Mouse (Mus musculus) spleen, postnatal 36 days (tissue): Measurements from ENCODE around the gene Pacsin3.

Source experiments
- DNase-seq, 2 experiments: peaks; one replicate each; pipeline ENCODE4 v3.0.0; 2022; ENCODE audit warnings: low spot score in 2 of 2, mixed read lengths in 1 of 2

Pacsin3 gene

DNA sequence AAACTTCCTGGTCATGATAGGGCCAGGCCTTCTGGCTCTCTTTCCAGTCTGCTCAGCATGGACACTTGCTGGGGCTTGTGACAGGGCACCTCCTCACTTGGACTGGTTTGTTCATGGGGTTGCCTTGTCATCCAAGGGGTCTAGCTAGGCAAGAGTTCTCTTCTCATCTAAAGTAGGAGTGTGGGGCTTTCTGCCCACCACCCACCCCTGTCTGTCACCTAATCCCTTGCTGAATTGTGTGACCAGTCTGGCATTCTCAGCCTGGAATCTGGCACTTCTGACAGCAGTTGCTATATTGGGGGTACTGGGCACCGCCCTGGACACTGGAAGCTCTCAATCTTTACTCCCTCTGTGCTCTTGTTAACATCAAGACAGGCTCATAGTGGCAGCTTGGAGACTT is 3.7 kb downstream of the Pacsin3 start:
- no peak for DNase-seq

DNA sequence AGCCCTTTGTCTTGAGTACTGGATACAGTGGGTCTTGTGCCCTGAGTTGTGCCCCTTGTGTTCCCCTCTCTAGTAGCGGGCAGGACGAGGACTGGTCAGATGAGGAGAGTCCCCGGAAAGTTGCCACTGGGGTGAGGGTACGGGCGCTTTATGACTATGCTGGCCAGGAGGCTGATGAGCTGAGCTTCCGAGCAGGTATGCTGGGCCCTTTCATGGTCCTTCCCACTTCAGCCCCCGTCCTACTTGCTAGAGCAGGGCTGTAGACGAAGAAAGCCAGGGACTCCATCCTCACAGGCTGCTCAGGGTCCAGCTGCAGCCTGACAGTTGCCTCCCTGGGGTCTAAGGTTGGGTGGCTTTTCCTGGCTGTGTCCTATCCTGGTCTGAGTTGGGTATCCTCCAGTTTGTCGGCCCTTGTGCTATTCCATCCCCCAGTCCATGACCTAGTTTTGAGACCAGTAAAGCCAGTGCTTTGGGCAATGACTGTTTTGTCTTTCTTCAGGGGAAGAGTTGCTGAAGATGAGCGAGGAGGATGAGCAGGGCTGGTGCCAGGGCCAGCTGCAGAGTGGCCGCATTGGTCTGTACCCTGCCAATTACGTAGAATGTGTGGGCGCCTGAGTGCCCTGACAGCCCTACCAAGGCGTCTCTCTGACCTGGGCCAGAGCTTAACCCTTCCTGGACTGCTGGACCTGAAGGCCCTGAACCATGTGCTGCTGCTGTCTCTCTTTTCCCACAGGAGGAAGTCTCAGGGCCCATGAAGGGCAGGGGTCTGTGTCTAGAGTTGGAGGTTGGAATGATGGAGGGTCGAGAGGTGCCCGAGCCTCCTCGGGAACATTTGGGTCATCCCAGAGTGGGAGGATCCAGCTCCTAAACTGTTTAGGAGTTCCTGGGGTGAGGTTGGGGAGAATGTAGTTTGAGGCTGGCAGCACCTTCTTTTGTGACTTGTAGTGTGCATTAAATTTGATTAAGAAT is 8.2 kb downstream of the Pacsin3 start:
- DNase-seq, result no peak

DNA sequence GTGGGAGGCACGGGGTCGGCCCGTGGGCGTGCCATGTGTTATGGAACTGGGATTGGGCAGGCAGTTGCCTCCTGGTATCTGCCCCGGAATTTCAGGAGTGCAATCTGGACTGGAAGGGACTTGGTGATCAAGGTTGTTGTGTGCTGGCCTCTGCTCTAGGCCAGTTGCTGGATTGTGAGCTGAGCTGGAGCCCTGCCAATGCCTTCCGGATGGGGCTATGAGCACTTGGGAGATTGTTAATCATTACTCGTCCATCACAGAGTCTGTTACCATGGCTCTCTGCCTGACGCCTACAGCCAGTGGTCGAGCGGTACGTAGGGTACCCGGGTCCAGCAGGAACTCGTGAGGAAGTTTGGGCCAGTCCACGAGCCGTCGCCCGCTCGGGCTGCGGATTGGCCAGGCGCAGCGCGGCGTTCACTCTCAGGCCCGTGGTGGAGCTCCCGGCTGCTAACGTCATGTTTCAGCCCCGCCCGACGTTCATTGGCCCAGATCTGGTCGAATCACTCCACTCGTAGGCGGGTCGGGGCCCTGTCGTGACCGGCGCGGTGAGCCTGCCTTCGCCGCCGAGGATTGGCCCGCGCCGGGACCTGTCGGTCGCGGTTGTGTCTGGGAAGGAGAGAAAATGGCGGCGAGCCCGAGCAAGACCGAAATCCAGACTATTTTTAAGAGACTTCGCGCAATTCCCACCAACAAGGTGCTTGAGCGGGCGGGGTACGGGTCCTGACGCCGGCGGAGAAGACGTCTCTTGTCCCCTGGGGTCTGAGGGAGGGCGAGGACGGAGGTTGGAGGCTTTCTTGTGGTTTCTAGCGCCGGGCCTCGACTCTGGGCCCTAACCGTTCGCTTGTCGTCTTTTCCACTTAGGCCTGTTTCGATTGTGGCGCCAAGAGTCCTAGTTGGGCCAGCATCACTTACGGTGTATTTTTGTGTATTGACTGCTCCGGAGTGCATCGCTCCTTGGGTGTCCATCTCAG is 9.2 kb downstream of the Pacsin3 start, which contains the start of gene Arfgap2:
Gene Arfgap2 (plus strand): TSS at position 264 of the 971 bp plus-strand sequence.
- DNase-seq, result peak; percentile 97

DNA sequence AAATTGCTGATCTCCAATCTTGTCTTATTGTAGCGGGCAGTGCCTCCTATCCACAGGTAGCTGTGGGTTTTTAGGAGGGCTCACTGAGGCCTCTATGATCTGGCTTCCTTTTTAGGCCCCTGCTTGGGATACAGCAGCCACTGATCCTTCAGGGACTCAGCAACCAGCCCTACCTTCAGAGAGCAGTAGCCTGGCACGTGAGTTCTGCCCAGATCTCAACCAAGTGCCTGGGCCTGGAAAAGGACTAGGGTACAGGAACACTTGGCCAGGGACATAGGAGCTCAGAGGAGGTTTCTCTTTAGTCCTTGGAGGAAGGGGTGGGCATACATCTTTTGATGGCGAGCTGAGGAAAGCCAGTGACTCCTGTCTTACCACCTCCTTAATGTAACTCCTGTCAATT is 12.3 kb downstream of the Pacsin3 start:
- no peak for DNase-seq

DNA sequence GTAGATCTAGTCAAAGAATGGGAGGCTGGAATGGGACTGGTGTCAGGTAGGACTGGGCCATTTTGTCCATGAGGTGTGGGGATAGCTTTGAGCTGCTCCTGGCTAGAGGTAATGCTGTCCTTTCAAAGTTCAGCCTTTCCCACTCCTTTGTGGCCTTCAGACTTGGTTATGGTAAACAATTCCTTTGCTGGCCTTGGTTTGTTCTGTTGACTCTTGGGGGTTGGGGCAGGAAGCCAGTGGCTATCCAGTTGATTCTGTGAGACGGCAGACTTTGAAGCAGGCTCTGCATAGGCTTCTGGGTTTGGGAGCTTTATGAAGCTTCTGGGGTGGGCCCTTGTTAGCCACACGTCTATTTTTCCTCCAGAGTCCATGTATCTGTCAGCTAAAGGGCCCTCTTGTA is 13.0 kb downstream of the Pacsin3 start:
- no peak for DNase-seq

DNA sequence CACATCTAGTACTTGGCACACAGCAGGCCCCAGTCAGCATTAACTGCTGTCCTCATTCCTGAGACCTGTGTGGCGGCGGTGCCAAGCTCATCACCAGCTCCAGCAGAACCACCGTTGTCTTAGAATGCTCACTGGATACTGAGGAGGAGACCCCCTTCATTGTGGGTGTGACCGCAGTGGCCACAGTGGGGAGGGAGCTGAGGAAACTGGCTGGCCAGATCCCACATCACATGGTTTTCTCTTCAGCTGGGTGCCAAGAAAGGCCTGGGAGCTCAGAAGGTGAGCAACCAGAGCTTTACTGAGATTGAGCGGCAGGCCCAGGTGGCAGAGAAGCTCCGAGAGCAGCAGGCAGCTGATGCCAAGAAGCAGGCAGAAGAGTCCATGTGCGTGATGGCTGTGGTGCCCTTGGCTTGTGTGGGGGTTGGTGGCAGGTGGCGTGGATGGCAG is 14.0 kb downstream of the Pacsin3 start:
- DNase-seq, result no peak

DNA sequence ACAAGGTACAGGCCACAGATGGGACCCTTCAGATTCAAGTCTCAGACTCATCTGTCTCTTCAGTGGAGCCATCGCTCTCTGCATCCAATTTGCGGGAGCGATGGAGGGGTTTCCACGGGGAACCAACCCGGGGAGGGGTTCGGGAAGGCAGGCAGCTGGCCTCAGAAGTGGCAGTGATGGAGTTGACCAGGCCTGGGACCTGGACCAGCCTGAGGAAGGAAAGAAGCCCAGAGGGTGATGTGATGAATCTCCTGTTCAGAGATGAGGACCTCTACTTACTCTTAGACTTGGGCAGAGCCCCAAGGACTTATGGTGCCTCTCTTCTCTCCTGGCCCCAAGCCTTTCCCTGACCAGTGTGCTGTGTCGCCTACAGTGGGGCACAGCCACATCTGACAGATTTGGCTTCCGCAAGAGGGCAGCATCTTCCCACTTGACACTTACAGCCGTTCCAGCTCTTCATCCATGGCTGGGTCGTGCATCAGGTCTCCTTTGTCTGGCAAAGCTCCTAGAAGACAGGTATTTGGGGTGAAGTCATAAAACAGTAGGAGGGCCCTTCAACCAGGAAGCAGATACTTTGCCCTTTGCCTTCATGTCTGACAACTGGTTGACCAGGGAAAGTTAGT is 23.1 kb downstream of the Pacsin3 start:
- no peak for DNase-seq

DNA sequence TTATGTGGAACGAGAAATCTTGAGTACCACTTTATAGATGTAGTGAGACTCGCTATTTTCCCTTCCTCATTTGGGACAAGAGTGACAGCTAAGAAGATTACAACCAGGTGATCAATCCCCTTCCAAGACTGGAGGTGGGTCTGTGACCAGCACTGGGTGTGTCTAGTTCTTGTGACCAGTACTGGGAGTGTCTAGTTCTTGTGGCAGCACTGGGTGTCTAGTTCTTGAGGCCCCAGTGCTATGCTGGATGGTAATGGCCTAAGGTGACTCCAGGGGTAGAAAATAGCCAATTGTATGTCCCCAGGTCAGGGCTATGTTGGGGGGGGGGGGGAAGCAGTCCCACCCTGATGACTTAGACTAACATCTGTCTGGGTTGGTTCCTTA is 23.6 kb downstream of the Pacsin3 start:
- DNase-seq, result no peak

DNA sequence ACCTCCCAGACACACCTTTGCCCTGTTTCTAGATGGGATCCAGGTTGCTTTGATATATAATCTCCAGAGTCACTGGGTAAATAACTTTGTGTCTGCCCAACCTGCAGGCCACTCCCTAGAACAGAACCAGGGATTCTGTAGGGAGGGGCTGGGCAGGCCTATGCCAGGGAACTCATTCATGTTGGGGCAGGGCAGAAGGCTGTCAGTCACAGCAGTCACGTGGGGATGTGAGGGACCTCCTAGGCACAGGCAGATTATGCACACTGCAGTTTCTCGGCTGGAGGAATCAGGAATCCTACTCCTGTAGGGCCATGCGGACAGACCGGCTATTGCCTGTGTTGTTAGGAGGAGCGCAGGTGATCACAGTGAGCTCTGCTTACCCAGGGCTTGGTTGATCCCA is 25.6 kb downstream of the Pacsin3 start:
- no peak for DNase-seq

DNA sequence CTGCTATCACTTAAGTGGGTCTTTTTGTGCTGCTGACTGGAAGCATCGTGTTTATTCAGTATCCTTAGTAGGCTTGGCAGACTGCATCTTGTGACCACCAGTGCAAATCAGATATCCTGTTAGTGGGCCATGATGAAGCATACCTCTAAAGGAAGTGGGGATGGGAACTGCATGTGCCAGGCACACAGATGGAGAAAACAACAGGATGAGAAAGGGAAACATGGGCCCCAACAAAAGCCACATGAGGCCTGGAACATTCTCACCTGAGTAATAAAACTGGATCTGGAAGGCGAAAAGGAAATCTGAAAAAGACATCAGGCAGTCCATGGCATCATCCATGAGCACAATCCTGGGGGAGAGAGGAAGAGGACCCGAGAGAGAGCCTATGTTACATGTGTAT is 28.2 kb downstream of the Pacsin3 start:
- no peak for DNase-seq

DNA sequence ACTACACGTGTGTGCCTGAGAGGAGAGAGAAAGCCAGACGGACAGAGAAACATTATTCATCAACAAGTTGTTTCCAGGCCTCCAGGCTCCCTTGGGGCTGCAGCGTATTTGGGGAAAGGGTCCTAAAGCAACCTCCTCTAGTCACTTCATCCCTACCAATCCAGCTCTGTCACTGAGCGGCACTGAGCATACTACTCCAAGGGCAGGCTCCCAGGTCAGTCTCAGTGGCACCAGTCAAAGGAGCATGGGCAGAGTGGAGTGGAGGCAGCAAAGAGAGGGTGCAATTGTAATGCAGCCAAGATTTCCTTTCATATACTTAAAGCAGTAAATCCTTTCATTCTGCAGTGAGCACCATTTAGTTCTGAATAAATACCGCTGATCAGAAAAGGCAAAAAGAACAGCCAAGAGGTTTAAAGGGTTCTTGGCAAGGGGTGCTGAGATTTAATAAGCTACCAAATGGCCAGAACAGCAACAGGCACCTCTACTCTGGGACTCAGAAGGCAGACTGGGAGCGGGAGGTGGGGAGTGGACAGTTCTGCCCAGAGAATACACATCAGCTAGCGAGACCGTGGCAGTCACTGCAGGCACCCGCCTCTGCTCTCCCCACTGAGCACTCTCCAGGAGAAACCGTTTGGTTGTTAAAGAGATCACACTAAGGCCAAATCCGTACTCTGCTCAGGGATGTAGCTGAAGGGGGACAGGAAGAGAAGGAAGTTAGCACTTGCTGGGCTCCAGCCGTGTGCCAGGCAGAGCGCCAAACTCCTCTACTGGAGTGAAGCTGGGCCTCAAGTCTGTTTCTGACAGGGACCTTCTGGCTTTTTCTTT is 28.8 kb downstream of the Pacsin3 start:
- DNase-seq, result no peak

DNA sequence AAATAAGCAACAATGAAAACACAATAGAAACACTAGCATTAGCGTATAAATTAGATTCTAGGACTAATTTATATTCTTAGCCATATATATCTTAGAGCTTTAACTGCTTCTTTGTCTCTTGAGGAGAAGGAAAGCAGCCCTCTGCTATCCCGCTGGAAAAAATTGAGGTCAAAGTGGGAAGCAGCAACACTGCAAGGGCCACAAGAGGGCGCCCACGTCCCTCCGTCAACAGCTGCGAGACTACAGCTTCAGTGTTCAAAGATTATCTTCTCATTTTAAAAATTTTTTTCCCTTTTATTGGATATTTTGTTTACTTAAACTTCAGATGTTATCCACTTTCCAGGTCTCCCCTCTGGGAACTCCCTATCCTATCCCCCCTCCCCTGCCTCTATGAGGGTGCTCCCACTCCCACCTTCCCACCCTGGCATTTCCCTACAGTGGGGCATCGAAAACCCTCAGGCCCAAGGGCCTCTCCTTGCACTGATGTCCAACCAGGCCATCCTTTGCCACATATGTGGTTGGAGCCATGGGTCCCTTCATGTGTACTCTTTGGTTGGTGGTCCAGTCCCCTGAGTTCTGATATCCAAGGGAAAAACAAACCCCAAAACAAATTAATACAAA is 30.2 kb downstream of the Pacsin3 start:
- DNase-seq, result peak in 1 of 2 experiments; percentile 35

DNA sequence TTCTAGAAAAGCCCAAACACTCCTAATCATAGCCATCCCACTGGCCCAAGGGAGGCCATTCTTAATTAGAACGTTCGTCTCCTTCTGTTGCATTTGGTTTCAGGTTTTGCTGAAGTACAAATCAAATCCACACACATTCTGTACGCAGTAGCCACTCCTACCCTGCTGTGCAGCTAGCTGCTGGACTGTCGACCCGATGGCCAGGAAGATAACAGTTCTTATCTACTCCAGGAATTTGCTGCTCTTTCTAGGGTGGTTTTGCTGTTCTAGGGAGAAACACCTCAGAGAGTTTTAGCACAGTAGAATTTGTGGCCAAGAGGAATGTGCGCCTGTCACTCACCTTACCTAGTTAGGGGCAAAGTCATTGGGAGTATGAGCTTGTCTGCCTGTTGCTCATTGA is 31.8 kb downstream of the Pacsin3 start:
- no peak for DNase-seq

DNA sequence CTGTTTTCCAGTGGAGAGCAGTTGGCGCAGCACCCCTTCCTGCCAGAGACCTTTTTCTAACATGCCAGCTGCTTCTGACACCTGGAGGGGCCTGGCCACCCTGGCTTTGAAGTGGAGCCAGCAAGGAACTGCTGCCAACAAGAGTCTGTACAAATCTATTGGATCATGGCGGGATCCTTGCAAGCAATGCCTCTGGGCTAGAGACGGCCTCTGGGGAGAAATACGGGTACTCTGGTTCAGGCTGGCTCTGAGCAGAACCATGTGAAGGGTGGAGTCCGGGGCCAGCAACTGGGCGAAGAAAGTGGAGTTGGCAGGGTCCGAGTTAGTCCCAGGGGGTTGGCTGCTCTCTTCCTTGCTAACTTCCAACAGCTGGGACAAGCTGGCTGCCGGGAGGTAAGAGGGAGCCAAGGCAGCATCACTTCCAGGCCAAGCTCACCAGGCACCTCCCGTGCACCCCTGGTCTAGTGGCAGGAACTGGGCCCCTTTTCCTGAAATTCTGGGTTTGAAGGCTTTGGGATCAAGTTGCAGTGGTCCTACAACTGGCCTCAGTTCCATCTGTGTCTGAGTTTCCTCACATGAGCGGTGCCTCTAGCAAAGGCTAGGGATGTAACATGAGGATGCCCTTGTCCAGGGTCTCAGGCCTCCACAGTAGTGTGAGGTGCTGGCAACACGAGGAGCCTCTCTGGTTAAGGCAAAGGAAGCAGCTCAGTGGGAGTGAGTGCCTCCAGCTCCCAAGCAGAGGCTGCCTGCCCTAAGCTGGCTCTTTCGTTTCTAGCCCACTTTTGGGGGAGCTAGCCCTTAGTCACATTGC is 35.6 kb downstream of the Pacsin3 start:
- DNase-seq, result no peak

DNA sequence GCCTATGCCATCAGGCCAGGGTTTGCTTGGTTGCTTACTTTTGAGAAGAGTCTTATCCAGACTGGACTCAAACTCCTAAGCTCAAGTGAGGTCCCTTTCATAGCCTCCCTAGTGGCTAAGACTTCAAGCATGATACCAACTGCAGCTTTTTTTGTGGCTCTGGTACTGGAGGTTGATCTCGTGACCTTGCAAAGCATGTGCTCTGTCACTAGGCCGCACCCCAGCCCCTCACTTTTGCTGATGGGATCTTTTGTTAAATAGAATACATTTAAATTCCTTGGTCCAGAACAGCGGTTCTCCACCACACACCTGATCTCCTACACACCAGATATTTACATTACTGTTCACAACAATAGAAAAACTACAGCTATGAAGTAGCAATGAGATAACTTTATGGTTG is 38.5 kb downstream of the Pacsin3 start:
- DNase-seq, result no peak

DNA sequence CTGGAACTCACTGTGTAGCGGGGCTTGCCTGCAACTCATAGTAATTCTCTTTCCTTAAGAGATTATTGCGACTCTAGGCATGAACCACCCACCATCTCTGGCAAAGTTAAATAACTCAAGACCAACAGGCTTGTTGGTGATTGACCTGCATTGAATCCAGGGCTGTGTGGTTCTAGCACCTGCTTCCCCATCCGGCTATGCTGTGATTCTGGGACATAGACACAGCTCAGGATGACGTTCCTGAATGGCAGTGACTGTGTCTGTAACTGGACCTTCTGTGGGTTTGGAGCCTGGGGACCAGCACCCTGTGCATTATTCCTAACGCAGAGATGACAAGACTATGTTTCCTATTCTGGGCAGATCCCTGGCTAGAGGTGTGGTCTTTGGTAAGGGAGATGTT is 40.1 kb downstream of the Pacsin3 start:
- no peak for DNase-seq

DNA sequence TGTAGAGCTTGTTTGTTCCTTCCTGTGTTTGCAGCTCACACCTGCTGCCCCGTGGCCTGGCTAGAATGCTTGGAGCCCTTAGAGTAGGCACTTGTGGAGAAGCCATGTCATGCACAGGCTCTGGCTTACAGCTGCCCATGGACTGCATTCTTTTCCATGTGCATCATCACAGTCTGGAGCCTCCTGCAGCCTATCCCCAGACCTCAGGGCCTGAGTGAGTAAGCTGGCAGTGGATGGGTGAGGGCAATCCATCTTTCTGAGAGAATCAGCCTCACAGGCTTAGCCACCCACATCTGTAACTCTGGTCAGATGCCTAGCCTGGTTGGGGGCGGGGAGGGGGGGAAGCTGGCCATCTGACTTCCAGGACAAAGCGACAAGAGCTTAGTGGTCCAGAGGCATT is 43.4 kb downstream of the Pacsin3 start:
- DNase-seq, result no peak

DNA sequence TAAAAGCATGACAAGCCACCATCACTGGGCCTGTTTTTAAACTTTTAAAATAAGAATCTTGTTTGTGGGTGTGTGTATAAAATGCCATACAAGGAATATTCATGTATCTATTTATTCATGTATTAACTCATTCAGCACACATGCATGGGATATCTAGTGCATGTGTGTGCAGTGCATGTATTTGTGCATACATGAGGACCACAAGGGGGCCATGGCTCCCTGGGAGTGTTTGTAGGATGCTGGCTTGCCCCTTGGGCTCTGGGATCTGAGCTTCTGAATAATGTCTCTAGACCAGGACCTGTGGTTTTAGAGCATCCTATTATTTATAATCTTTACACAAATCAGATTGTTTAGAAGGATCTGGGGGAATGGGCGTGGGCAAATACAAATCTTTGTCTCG is 45.0 kb downstream of the Pacsin3 start:
- no peak for DNase-seq

DNA sequence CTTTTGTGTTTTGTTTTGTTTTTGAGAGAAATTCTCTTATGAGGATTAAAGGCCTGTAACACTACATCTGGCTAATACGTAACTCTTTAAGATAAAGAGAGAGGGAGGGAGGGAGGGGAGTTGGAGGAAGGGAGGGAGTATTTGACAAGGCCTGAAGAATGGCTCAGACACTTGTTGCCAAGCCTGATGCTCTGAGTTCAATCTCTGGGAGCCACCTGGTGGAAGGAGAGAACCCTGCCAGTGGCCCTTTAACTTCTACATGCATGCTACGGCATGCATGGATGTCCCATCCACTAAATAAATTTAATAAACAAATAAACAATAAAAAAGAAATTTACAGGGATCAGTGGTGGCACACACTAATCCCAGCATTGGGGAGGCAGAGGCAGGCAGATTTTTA is 46.1 kb downstream of the Pacsin3 start:
- DNase-seq, result no peak

DNA sequence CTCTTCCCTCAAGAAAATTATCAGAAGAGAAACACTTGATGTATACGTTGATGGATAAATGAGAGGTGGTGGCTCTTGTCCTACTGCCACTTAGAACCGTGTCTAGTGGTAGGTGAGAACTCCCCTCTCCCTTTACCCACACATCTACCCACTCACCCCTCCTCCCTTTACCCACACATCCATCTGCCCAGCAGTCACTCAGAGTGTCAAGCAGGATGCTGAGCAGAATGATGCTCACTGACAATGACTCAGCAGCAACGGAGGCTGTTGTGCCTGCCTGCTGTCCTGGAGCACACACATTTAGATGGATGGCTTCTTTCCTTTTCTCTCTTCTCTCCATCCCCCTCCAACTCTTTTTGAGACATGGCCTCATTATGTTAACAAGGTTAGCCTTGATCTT is 47.1 kb downstream of the Pacsin3 start:
- no peak for DNase-seq
